Mouse (Mus musculus): ENCODE measurements at regions not wholly inside any gene's neighbourhood (a gene's known extent, or its start where the extent isn't known, plus 50 kb on each side); places are given as distances from the start of the nearest gene placed in this dataset.
A peak's percentile ranks its signal among the peaks of the same experiment; 100 is the strongest.

DNA sequence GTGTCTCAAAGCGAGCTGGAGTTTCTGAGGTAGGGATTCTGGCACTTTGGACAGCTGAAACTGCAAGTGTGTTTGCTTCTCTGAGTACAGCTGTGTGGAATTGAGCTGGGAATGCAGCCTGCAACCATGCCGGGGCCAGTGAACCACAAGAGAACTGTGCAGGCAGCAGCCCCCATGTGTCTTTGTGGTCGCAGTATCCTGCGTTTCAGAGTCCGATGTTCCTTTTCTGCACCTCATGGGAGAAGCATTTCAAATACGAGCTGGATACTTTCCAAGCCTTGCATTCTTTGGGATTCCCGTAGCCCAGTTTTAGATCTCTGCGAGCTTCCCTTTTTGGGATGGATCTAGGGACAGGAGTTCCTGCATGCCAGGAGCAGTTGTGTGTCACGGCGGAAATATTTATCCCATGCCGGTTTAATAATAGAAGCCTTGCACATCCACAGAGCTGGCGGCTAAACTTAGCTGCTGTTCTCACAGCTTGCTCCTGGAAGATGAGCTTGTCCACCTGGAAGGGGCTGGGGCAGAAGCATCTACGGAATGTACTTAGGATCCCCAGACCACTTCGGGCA is 233.3 kb downstream of the Gadd45g start:
- DNase-seq (ENCODE audit: low spot score) (peak; percentile 85), ATAC-seq (ENCODE audit: low FRiP score, low read depth) (peak; percentile 82)
- 39% methylated on average over 14 of the region's 14 CpGs for WGBS
- Histone ChIP-seq H3K27me3 (ENCODE audit: control insufficient read depth, insufficient read depth, low read length) (no peaks in the 10 kb centered on the region), H3K4me2 (replicated peaks; ENCODE audit: low read depth, low read length, severe bottlenecking) (no peak overlapping the region; the same call in 1 of the 2 replicates), H3K9me3 (ENCODE audit: control insufficient read depth, low read length) (no peaks in the 10 kb centered on the region), H3K36me3 (ENCODE audit: control insufficient read depth, insufficient read depth, low read length) (no peaks in the 10 kb centered on the region), H3K27ac (replicated peaks; ENCODE audit: low read depth, low read length) (peak overlapping the region; percentile 2), H3K9ac (ENCODE audit: low read depth, low read length, severe bottlenecking) (no peak overlapping the region), H3K4me3 (replicated peaks; ENCODE audit: low read length) (no peak overlapping the region), H3K4me1 (ENCODE audit: control insufficient read depth, insufficient read depth, low read length) (peaks cover 17% of the 10 kb centered on the region)
- no peak for TF ChIP-seq POLR2A (IDR thresholded peaks at IDR 0.05; ENCODE audit: borderline replicate concordance, extremely low read depth, insufficient read depth, insufficient read length)

DNA sequence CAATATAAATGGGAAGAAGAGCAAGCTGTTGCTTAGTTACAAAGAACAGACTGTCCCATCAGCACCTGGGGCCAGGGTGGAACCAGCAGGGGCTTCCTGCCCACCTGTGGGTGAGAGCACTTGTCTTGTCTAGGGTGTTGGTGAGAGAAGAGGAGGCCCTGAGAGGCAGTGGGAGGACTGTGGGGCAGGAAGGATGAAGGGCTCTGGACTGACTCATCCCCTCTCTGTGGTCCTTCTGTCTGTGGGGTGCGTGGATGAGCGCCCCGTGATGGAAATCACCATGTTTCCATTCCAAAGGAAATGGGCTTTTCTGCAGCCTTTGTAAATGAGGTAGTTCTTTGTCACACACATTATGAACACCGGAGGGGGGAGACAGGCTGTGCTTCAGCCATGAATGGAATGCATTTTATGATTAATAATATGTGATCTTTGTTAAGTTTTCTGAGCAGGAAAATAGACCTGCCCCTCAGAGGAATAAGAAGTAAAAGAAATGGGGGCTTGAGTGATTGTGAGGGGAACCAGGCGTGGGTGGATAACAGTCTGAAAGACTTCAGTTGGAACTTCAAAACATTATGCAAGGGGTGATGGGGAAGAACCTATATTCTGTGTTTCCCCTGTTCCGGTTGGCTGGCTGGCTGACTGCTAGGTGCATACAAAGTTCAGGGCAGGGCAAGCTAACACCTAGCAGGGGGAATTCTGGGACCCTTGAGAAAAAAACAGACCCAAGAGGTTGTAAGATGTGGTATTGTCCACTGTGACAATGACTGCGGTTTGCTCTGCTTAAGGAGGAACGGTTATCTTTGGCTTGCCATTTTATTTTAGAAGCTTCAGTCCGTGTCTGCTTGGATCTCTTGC is 237.3 kb downstream of the Gadd45g start:
- Histone ChIP-seq H3K27me3 (ENCODE audit: control insufficient read depth, insufficient read depth, low read length) (no peaks in the 10 kb centered on the region), H3K4me1 (ENCODE audit: control insufficient read depth, insufficient read depth, low read length) (peaks cover 15% of the 10 kb centered on the region), H3K27ac (replicated peaks; ENCODE audit: low read depth, low read length) (0 out of 2 replicates have a peak overlapping the region, but pooled peaks have one; percentile 8), H3K4me2 (replicated peaks; ENCODE audit: low read depth, low read length, severe bottlenecking) (no peak overlapping the region), H3K36me3 (ENCODE audit: control insufficient read depth, insufficient read depth, low read length) (no peaks in the 10 kb centered on the region), H3K9ac (ENCODE audit: low read depth, low read length, severe bottlenecking) (no peak overlapping the region), H3K9me3 (ENCODE audit: control insufficient read depth, low read length) (no peaks in the 10 kb centered on the region), H3K4me3 (replicated peaks; ENCODE audit: low read length) (no peak overlapping the region)
- WGBS, result 76% methylated on average over 9 of the region's 9 CpGs
- no peak for TF ChIP-seq POLR2A (IDR thresholded peaks at IDR 0.05; ENCODE audit: borderline replicate concordance, extremely low read depth, insufficient read depth, insufficient read length)
- ATAC-seq (ENCODE audit: low FRiP score, low read depth) (no peak), DNase-seq (ENCODE audit: low spot score) (no peak)

DNA sequence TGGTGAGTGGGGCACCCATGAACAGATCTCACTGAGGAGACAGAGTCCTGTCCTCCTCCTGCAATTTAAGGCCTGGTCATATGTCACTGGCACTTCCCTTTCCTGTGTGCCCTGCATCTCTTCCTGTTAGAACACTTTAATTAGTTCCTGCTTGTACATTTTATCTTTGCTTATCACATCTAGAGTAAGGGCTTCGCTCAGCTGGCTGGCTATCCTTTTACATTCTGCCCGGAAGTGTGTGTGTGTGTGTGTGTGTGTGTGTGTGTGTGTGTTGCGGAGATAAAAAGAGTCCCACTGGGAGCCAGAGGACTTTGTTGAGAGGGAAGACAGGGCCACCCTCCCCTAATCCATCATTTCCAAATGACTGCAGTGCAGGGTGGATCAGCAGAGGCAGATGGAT is 238.6 kb downstream of the Gadd45g start:
- ATAC-seq (ENCODE audit: low FRiP score, low read depth) (no peak), DNase-seq (ENCODE audit: low spot score) (no peak)
- Histone ChIP-seq H3K4me3 (replicated peaks; ENCODE audit: low read length) (no peak overlapping the region), H3K27ac (replicated peaks; ENCODE audit: low read depth, low read length) (no peak overlapping the region), H3K36me3 (ENCODE audit: control insufficient read depth, insufficient read depth, low read length) (no peaks in the 10 kb centered on the region), H3K9me3 (ENCODE audit: control insufficient read depth, low read length) (no peaks in the 10 kb centered on the region), H3K4me2 (replicated peaks; ENCODE audit: low read depth, low read length, severe bottlenecking) (no peak overlapping the region), H3K27me3 (ENCODE audit: control insufficient read depth, insufficient read depth, low read length) (no peaks in the 10 kb centered on the region), H3K4me1 (ENCODE audit: control insufficient read depth, insufficient read depth, low read length) (peaks cover 3% of the 10 kb centered on the region), H3K9ac (ENCODE audit: low read depth, low read length, severe bottlenecking) (no peak overlapping the region)
- WGBS, result 50% methylated on average over 3 of the region's 3 CpGs
- no peak for TF ChIP-seq POLR2A (IDR thresholded peaks at IDR 0.05; ENCODE audit: borderline replicate concordance, extremely low read depth, insufficient read depth, insufficient read length)

DNA sequence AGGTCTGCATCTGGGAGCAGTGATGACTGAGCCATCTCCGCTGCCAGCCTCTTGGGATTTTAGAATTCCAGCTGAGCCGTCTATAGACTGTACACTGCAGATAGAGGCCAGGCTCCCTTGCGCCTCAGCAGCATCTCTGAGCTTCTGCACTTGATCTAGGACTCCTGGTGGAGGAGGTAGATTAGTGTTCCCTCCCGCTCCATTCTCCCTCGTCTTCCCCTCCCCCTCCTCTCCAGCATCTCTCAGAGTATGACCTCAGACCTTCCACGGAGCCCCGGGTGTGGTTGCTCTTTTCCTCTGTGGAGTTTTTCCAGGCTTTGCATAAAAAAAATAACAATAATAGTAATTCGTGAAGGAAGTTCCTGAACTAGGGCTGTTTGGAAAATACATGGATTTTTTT is 241.8 kb downstream of the Gadd45g start:
- Histone ChIP-seq H3K4me1 (ENCODE audit: control insufficient read depth, insufficient read depth, low read length) (no peaks in the 10 kb centered on the region; the same call in 1 of the 2 replicates), H3K9me3 (ENCODE audit: control insufficient read depth, low read length) (no peaks in the 10 kb centered on the region), H3K9ac (ENCODE audit: low read depth, low read length, severe bottlenecking) (no peak overlapping the region), H3K27me3 (ENCODE audit: control insufficient read depth, insufficient read depth, low read length) (no peaks in the 10 kb centered on the region), H3K4me3 (replicated peaks; ENCODE audit: low read length) (no peak overlapping the region), H3K36me3 (ENCODE audit: control insufficient read depth, insufficient read depth, low read length) (no peaks in the 10 kb centered on the region), H3K4me2 (replicated peaks; ENCODE audit: low read depth, low read length, severe bottlenecking) (no peak overlapping the region), H3K27ac (replicated peaks; ENCODE audit: low read depth, low read length) (no peak overlapping the region)
- no peak for ATAC-seq (ENCODE audit: low FRiP score, low read depth)
- TF ChIP-seq POLR2A (IDR thresholded peaks at IDR 0.05; ENCODE audit: borderline replicate concordance, extremely low read depth, insufficient read depth, insufficient read length), result no peak
- no peak for DNase-seq (ENCODE audit: low spot score)
- 47% methylated on average over 8 of the region's 8 CpGs for WGBS

DNA sequence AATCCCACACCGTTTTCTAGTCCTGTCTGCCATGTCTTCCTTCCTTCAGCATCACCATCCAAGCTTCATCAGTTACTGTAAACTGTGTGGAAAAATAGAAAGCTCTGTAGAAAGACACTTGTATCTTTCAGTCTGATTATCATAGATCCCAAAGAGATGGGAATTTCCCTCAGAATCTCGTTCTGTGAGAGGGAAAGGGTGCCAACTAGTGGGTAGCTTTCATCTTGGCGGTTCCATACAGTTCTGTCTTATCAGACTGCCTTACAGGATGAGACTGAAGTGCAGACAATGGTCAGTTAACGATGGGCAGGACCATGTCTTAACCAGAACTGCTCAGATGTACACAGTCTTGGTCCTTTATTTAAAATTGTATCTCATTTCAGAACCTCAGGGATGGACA is 243.9 kb downstream of the Gadd45g start:
- Histone ChIP-seq H3K36me3 (ENCODE audit: control insufficient read depth, insufficient read depth, low read length) (no peaks in the 10 kb centered on the region), H3K9me3 (ENCODE audit: control insufficient read depth, low read length) (no peaks in the 10 kb centered on the region), H3K4me1 (ENCODE audit: control insufficient read depth, insufficient read depth, low read length) (no peaks in the 10 kb centered on the region), H3K9ac (ENCODE audit: low read depth, low read length, severe bottlenecking) (no peak overlapping the region), H3K27ac (replicated peaks; ENCODE audit: low read depth, low read length) (no peak overlapping the region), H3K4me3 (replicated peaks; ENCODE audit: low read length) (no peak overlapping the region), H3K4me2 (replicated peaks; ENCODE audit: low read depth, low read length, severe bottlenecking) (no peak overlapping the region), H3K27me3 (ENCODE audit: control insufficient read depth, insufficient read depth, low read length) (no peaks in the 10 kb centered on the region)
- no peak for DNase-seq (ENCODE audit: low spot score)
- TF ChIP-seq POLR2A (IDR thresholded peaks at IDR 0.05; ENCODE audit: borderline replicate concordance, extremely low read depth, insufficient read depth, insufficient read length), result no peak
- ATAC-seq (ENCODE audit: low FRiP score, low read depth), result no peak
- WGBS, result 73% methylated on average over 4 of the region's 4 CpGs

Measured in limb, embryonic 14.5 days (tissue).